Mouse (Mus musculus) urinary bladder, postnatal 25 days (tissue): ENCODE results near the gene Dlg2.

ENCODE experiments used
- DNase-seq: peaks from one replicate; pipeline ENCODE4 v3.0.0; 2022; ENCODE audit warnings: low spot score

Dlg2 gene

DNA sequence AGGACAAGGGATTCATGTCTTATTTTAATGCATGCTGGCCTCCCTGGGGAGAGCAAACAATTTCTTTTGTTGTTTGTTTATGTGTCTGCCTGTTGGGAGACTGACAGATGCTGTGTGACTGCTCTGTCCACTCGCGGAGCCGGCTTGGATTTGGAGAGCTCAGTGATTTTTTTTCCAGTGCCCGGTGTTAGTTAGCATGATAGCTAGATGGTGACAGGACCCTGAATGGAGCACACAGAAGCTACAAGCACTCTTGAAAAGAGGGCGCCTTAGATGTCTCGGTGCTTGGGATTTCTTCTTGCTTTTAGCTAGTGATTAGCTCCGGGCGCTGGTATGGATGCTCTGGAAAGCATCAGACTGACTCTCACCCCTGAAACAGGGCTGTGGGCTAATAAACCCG is 786.5 kb downstream of the Dlg2 start:
- no peak for DNase-seq

DNA sequence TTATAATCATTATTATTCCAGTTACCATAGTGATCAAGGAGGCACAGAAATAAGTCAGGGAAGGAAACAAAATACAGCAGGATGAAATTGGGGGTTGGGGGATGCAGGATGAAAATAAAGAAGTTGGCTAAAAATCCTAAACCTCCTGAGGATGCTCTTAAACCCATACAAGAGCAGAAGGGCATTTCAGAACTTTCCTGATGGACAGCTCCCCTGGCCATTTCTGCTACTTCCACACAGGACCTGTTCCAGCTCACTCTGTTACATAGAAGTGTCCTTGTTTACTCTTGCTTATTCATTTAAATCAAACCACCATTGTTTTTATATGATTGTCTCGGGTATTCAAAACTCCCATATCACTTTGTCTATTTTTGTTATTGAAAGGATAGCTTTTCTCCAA is 791.3 kb downstream of the Dlg2 start:
- peak; percentile 30 for DNase-seq

DNA sequence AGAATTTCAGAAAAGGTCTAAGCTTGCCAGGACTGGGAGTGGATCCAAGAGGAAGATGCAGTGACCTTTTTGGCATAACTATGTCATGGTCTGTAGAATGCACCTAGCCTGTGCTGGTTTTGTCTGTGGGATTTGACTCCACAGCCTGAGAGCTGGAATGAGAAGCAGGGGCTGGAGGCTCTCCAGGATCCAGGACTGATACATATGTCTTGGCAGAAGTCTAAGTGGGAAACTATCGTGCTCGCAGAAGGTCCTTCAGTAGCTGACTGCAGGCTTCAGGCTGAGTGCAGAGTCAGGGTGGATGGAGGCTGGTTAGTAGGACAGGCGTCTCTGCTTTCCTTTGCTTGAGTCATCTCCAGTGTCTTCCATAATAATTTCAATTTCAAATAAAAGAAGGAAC is 807.7 kb downstream of the Dlg2 start:
- no peak for DNase-seq

DNA sequence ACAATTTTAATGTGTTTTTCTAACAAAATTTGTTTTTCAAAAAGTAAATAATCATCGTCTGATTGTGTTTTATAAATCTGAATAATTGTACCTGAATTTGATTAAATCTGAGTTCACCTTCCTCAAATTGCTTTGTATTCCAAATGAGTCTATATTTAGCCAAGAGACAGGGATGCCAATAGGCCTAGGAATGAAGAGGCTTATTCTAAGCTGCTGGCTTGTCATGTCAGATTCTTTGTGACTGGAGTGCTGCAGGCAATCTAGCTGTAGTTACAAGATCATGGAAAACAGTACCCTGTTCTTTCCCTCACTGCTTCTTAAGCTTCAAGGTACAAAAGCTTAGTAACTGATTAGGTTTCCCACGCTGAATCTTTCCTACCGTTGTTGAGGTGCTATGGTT is 811.9 kb downstream of the Dlg2 start:
- no peak for DNase-seq

DNA sequence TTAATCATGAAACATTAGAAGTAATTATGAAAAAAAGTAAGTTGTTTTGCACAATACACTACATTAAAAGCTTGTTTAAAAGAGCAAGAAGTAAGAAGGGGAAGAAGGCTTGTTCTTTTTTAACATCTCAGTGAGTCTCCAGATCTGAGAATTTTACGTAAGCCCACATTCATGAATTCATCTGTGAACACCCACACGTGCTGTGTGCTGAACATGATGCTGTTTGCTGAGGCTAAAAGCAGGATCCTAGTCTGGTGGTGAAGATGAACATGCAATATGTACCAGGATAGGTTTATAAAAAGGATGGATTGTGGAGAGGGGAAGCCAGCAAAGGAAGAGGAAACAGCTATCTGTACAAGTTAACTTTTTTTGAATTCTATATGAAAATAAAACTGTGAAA is 819.7 kb downstream of the Dlg2 start:
- DNase-seq = no peak

DNA sequence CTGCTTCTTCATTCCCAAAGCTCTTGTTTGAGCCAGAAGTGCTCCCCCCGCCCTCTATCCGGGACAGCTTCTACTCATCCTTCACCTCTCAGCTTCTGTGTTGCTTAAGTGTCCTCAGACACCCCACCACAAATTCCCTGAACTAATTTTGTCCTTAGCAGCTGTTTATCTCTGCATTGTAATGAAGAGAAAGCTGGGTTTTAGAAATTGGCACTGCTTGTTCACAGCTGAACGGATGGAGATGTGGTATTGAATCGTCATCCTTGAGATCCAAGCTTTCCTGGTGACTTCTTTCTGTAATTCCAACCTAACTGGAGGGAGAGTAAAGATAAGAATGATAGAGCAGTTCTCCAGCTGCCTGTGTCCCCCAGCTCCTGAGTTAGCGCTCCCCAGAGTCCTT is 834.7 kb downstream of the Dlg2 start:
- DNase-seq = no peak

DNA sequence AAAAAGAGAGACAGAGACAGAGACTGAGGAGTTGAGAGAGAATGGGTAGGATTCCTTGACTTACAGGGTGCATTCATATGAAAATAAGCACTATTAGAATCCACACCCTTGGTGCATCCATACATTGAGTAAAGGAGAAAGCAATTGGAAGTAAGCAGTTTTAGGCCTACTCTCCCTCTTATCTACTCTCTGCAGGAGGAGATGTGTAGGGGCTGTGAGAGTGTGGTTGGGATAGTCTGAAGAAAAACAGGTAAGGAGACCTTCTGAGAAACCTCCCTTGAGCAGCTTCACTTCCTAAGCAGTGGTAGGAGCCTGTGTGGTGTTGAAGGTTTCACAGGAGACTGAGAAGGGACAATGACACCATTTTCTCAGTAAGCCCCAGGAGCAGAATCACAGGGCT is 868.6 kb downstream of the Dlg2 start:
- no peak for DNase-seq

DNA sequence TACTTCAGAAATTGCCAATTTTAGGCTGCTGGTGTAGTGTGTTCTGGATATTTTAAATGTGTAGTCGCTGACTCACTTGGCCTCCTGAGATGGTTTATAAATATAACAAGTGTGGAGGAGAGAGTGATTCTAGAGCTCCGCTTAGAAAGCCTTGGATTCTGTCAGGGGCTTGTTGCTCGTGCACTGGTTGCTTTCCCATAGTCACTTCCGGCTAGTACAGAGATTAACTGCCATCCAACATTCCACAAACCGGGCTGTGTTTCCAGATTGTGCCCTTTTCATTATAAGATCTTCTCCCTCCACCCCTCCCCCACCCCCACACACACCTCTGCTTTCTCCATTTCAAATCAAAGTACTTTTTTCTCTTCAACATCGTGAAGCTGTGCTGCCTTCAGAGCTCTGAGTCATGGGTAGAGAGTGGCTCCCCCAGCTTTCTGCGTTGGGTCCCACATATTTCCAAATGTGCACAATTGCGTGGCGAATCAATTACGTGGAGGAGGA is 893.4 kb downstream of the Dlg2 start:
- DNase-seq = no peak

DNA sequence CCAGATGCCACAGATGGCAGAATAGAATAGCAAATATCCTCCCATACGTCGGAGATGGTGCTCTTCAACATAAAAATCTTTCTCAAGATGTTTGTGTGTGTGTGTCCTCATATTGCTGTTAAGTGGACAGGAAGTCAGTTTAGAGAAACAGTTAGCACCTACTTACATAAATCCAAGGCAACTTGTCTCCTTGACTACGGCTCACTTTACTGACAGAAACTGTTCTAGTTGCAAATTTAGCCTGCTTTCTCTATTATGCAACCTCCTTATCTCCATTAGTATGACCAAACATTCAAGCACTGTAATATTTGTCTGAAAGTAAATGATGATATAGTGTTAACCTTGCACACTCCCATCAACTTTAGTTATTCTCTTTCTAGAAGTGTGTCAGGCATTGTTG is 905.8 kb downstream of the Dlg2 start:
- DNase-seq = no peak

DNA sequence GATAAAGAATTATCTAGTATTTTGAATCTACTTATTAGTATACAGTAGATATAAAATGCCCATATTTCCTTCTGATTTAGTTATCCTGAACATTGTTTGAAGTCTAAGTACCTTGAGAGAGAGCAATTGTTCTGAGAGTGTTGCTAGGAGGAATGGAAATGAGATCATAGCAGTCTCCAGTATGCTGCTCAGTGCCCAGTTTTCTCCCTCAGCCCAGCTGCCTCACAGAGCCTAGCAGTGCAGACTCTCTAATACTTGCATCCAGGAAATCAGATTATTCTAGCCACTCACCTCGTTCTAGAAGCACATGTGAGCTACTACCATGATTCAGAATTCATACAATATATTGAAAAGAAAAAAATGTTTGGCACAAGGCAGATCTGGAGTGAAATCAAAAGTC is 907.4 kb downstream of the Dlg2 start:
- no peak for DNase-seq

DNA sequence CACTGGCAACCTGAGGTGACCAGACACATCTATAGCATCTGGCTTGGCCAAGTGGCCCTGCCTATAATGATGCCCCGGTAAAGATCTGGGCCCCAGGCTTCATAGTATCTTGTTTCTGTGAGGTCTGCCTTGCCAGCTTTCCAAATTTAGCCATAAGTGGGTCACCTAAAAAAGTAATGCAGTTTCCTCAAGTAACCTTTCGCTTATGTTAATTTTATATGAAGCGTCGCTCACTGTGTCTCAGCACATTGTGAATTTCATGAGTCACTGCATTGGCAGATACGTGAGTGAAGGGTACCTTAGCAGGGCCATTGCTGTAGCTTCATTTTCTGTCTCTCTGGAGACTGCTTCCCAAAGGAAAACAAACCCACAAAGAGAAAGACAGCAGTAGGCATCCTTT is 912.8 kb downstream of the Dlg2 start:
- DNase-seq = no peak

DNA sequence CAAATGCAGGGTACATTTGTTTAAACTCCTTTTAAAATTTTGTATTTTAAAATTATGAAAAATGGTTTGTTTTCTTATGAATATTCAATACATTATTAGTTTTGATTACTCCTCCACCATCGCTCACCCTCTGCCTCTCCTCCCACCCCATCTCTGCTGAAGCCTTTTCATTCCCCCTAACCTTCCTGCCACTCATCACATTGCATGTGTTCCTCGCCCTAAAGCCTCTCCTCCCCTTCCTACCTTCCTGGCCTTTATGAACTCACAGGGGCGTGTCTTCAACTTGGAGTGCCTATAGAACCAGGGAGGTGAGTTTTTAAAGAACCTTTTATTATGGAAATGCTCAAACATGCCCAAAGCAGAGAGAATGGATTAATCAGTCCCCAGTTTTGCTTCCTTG is 921.4 kb downstream of the Dlg2 start:
- DNase-seq = no peak

DNA sequence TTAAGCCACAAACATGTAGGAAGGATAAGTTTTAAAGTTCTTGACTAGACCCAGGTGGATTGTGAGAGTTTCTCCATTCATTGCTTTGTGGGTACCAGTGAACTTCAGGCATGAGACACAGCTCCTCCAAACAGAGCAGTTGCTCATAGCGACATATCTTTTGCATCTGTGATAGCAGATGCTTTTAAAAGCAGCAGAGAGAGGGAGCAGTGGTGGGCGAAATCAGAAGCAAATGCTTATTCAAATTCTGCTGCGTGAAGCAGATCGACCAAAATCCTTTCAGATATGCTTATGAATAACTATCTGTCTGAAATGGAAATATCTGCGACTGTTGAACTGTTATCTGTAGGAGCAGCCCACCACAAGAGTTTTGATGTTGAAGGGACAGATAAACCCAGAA is 935.6 kb downstream of the Dlg2 start:
- no peak for DNase-seq

DNA sequence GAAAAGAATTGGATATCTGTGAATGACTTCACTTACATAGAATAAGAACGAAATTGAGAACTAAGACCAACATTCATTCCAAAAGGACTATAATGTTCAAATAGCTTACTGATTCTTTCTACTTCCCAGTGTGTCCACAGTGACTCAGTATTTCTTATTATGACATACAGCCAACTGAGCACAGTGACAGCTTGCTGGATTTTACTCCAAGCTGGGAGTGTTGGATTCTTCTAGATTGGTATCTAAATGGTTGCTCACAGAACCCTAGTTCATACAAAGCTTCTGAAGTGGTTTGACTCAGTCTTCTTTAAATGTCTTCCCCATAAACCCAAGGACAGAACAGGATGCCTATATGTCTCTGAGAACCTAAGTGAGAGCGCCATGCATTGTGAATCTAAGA is 937.7 kb downstream of the Dlg2 start:
- no peak for DNase-seq

DNA sequence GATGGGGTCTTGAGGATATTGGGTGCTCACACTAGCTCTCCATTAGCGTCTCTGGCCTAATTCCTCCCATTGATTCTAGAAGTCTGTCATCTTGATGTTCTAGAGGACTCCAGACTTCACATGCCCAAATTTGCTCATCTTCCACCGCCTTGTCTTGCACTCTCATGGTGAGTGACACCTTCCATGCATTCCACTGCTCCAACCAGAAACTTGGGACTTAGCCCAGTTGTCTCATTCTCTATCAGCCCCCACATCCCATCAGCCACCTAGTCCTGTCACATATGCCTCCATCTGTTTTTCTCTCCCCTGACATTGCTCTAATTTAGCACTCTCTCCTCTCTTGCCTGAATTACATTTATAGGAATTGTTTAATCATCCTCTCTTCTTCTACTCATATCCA is 938.3 kb downstream of the Dlg2 start:
- DNase-seq = no peak

DNA sequence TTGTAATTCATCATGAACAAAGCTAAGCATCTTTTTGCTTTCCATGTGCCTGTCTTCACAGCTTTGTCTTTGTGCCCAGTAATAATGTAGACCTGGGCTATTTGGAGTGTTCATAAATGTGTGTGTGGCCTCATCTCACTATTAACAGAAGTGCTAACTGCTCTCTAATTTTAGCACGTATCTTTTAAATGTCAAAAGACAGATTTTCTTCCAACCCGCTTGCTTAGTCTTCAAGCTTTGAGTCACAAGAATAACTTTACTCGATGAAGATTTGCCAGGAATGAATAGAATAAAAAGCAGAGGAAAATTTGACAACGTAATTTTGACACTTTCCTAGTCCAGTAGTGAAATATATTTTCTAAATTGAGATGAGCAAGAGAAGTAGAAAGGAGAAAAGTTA is 943.7 kb downstream of the Dlg2 start:
- DNase-seq = no peak

DNA sequence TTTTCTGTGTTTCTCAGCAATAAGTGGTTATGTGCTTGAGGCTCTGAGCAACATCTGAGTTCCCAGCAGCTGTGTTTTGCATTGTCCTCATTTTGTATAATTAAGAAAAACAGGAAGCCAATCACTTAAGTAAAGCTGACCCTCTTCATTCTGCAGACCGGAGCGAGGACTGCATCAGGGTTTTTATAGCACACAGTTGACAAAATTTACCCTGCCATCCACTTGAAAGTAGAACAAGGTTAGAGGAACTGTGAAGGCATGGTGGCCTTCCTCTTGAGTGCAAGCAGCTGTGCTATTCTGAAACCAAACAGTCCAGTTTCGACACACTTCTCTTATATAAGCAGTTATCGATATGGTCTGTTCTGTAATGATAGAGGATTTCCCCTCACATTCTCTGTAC is 947.3 kb downstream of the Dlg2 start:
- no peak for DNase-seq

DNA sequence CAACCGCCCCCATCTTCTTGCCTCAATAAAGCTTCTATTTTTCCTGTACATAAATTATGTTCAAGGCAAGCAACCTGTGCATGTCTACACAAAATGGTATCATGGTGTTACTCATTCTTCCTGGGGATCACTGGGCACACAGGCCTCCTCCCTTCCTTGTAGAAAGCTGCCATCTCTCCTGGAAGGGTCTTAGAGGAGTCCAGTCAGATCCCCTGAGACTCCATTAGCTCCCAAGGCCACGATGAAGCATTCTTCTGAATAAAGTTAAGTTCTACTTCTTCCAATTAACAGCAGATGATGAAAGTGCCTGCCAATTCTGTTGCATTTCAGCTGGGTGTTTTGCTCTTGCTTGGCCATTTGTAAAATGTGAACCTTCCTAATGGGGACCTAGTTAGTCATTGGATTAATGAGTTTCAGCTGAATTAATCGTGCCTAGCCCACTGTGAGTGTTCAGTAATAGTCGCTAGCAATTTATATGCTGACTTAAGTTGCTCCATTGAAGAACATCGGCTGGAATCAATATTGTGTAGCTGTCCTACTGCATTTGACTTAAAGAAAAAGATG is 953.3 kb downstream of the Dlg2 start:
- no peak for DNase-seq

DNA sequence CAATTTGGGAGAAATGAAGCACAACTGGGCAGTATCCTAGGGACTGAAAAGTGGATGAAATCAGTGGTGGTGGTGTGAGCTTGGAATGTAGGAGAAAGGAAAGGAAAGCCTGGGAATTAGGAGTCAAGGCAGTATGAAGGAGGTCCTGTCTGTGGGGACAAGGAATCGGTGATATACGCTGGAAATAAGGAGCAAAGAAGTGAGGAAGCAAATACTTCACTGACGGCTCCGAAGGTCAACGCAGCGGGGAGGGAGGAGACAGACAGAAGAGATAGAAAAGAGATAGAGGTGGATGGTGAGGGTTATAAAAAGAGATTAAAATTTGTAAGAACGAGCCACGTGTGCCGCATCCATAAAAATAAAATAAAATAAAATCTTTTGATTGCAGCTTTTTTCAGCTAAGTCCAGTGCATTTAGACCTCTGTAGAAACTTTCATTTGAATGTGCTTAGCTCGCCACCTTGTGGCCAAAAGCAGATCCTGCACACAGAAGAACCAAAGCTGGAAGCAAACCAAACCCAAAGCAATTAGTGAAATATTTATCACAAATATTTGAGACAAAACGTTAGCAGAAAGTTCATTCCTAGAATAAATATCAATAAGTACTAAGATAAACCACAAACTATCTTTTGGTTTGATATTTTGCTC is 955.2 kb downstream of the Dlg2 start:
- peak; percentile 35 for DNase-seq

DNA sequence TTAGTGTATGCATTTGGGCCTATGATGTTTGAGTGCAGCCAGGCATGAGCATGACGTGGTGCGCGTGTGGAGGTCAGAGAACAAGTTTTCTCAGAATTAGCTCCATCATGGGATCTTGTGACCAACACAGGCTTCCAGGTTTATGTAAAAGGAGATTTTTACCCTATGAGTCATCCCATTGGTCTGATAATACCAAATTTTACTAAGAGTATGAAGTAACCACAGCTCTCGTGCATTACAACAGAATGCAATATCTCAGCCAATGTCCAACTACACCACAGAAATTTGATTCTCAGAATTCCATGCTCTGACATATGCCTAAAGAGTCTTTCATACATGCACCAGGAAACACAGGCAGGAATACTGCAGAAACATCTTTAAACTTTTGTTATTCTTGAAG is 956.1 kb downstream of the Dlg2 start:
- DNase-seq = no peak

DNA sequence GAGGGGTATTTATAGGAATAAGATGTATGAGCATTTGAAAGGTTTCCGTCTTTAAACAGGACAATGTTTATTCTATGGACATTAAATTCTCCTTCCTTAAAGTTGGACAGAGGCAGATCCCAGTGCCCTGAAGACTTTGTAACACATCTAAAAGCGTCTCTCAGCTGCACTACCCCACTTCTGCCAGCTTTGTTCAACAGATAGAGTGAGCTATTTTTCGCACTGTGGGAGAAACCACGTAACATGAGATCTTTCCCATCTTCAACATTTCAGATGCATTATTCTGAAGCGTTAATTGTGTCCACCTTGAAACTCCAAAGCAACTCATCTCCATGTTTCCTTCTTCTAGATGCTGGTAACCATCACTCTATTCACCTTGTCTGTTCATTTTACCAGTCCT is 958.3 kb downstream of the Dlg2 start:
- no peak for DNase-seq

DNA sequence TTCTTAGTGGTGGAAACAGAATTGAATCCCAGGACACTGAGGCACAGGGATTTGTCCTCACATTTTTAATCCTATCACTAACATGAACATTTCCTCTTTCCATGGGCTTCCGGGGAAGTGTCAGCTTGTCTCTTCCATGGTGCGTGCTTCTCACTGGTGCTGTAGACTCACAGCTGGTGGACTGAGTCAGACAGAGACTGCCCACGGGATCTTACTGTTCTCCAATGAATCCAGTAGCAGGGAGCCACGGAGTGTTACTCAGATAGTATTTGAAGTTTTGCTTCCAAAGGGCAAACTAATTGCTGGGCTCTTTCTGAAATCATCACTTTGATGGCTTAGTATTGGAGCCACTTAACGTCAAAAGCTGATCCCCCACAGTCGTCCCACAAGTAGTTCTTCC is 963.9 kb downstream of the Dlg2 start:
- DNase-seq = no peak

DNA sequence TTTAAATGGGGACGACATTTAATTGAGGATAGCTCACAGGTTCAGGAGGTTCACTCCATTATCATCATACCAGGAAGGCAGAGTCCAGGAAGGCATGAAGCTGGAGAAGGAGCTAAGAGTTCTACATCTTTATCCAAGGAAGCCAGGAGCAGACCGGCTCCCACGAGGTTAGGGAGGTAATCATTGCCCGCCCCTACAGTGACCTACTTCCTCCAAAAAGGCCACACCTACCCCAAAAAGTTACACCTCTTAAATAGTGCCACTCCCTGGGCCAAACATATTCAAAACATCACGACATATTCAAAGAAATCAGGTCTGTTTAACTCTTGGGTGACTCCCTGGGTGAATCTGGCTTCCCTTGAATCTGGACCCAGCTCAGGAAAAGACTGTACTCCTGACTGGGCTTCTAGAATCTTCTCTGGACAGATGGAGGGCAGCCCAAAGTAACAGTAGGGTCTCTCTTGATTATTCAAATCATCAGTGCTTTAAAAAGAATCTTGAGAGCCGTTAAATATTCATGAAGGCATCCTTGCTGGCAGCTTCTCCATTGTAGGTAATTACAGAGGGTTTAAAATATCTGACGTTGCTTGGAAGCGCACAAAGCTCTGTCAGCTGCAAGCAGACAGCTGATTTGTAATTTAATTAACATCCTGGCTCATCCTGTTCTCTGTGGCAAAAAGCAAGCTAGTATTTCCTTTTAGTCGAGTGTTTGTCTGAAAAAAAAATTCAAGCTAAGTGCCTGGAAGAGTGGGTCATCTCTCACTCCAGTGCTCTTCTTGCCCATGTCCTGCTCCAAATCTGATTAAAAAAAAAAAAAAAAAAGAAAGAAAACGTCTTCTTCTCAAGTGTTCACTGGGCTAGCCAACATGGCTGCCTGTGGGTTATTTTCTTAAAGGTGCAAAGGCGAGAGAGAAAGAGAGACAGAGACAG is 966.2 kb downstream of the Dlg2 start:
- no peak for DNase-seq
